Mouse (Mus musculus) MEL (cell line): ENCODE measurements around the gene Negr1. TPM values are rescaled to one million over a fixed set of nuclear protein-coding genes. Genes with fewer than 3 reads are reported as not detected.

Experiments
- DNase-seq: peaks from one replicate; pipeline ENCODE4 v3.0.0; 2011; ENCODE audit warnings: low read depth, low spot score
- H3K27ac ChIP-seq: 2 replicates; pipeline ENCODE4 v1.5.1; 2012; ENCODE audit warnings: low read depth, mild to moderate bottlenecking, control low read depth, low read length, moderate library complexity; ENCODE audit not compliant: control insufficient read depth
- H3K27me3 ChIP-seq, 2 experiments: fragments of 150-350 bp in 1 of 2; sonication (generic) in 1 of 2; 2 replicates each; pipeline ENCODE4 v1.6.1; 2012; ENCODE audit warnings: low read length in 2 of 2, mild to moderate bottlenecking in 2 of 2, improper control_type of control experiment in 1 of 2, moderate library complexity in 1 of 2; ENCODE audit not compliant: insufficient read depth in 2 of 2, control insufficient read depth in 1 of 2
- H3K36me3 ChIP-seq, 2 experiments: 2 replicates each; pipeline ENCODE4 v1.6.1; 2012 to 2014; ENCODE audit warnings: low read length in 2 of 2, improper control_type of control experiment in 1 of 2, inconsistent platforms in 1 of 2, mild to moderate bottlenecking in 1 of 2; ENCODE audit not compliant: insufficient read depth in 2 of 2, control insufficient read depth in 1 of 2
- H3K4me1 ChIP-seq, 2 experiments: fragments of 150-350 bp in 1 of 2; sonication (generic) in 1 of 2; 2 replicates each; pipeline ENCODE4 v1.6.1; 2012; ENCODE audit warnings: low read length in 2 of 2, improper control_type of control experiment in 1 of 2, mild to moderate bottlenecking in 1 of 2; ENCODE audit not compliant: insufficient read depth in 2 of 2, control insufficient read depth in 1 of 2
- H3K4me3 ChIP-seq, 2 experiments: fragments of 150-350 bp in 1 of 2; sonication (generic) in 1 of 2; 2 replicates each; pipeline ENCODE4 v1.5.1; 2012; ENCODE audit warnings: low read depth in 2 of 2, low read length in 2 of 2, mild to moderate bottlenecking in 2 of 2, moderate library complexity in 2 of 2, control low read depth in 1 of 2, improper control_type of control experiment in 1 of 2; ENCODE audit not compliant: control insufficient read depth in 1 of 2, insufficient read depth in 1 of 2
- H3K79me2 ChIP-seq: 2 replicates; pipeline ENCODE4 v1.6.1; 2012; ENCODE audit warnings: mild to moderate bottlenecking, low read length, moderate library complexity; ENCODE audit not compliant: control insufficient read depth, poor library complexity, insufficient read depth
- H3K9ac ChIP-seq: 2 replicates; pipeline ENCODE4 v1.6.1; 2012; ENCODE audit warnings: low read depth, mild to moderate bottlenecking, control low read depth, low read length, moderate library complexity; ENCODE audit not compliant: control insufficient read depth, poor library complexity, severe bottlenecking
- H3K9me3 ChIP-seq: fragments of 150-350 bp; sonication (generic); replicated peaks from 2 replicates; pipeline ENCODE4 v1.6.1; 2012; ENCODE audit warnings: mild to moderate bottlenecking, low read length, improper control_type of control experiment, moderate library complexity; ENCODE audit not compliant: insufficient read depth
- CHD2 ChIP-seq: IDR thresholded peaks from 2 replicates; pipeline ENCODE4 v1.6.1; 2011; ENCODE audit warnings: low read length, improper control_type of control experiment
- ELF1 ChIP-seq: IDR thresholded peaks from 2 replicates; pipeline ENCODE4 v1.6.1; 2014; ENCODE audit warnings: low read depth, mild to moderate bottlenecking, inconsistent platforms, low read length, improper control_type of control experiment, moderate library complexity
- ETS1 ChIP-seq: IDR thresholded peaks from 2 replicates; pipeline ENCODE4 v1.6.1; 2012; ENCODE audit warnings: low read depth, mild to moderate bottlenecking, inconsistent platforms, low read length, improper control_type of control experiment, moderate library complexity
- GABPA ChIP-seq: IDR thresholded peaks from 2 replicates; pipeline ENCODE4 v1.6.1; 2012; ENCODE audit warnings: low read depth, mild to moderate bottlenecking, inconsistent platforms, low read length, improper control_type of control experiment, moderate library complexity
- HCFC1 ChIP-seq: IDR thresholded peaks from 2 replicates; pipeline ENCODE4 v1.6.1; 2012; ENCODE audit warnings: low read depth, mild to moderate bottlenecking, inconsistent platforms, low read length, improper control_type of control experiment, moderate library complexity
- MAFK ChIP-seq: IDR thresholded peaks from 2 replicates; pipeline ENCODE4 v1.6.1; 2011; ENCODE audit warnings: low read depth, mild to moderate bottlenecking, low read length, improper control_type of control experiment, borderline replicate concordance
- MEF2A ChIP-seq: IDR thresholded peaks from 2 replicates; pipeline ENCODE4 v1.6.1; 2014; ENCODE audit warnings: low read depth, mild to moderate bottlenecking, inconsistent platforms, low read length, improper control_type of control experiment; ENCODE audit not compliant: poor library complexity, insufficient replicate concordance, severe bottlenecking; ENCODE audit errors: extremely low read depth
- MYC ChIP-seq: IDR thresholded peaks from 2 replicates; pipeline ENCODE4 v1.6.1; 2011; ENCODE audit warnings: low read depth, mild to moderate bottlenecking, low read length, improper control_type of control experiment, moderate library complexity
- NRF1 ChIP-seq: IDR thresholded peaks from 2 replicates; pipeline ENCODE4 v1.6.1; 2014; ENCODE audit warnings: low read depth, mild to moderate bottlenecking, inconsistent platforms, low read length, improper control_type of control experiment, moderate library complexity; ENCODE audit not compliant: poor library complexity, insufficient read depth, severe bottlenecking
- POLR2A ChIP-seq, 2 experiments: IDR thresholded peaks; 2 replicates each; pipeline ENCODE4 v1.6.1; 2011 to 2012; ENCODE audit warnings: low read length in 2 of 2, mild to moderate bottlenecking in 2 of 2, control low read depth in 1 of 2, improper control_type of control experiment in 1 of 2, low read depth in 1 of 2, moderate library complexity in 1 of 2; ENCODE audit not compliant: control insufficient read depth in 1 of 2, insufficient read depth in 1 of 2, poor library complexity in 1 of 2
- POLR2AphosphoS2 ChIP-seq: IDR thresholded peaks from 2 replicates; pipeline ENCODE4 v1.6.1; 2011; ENCODE audit warnings: low read length, improper control_type of control experiment
- RAD21 ChIP-seq: IDR thresholded peaks from 2 replicates; pipeline ENCODE4 v1.6.1; 2011; ENCODE audit warnings: mild to moderate bottlenecking, low read depth, low read length, improper control_type of control experiment
- TBP ChIP-seq: IDR thresholded peaks from 2 replicates; pipeline ENCODE4 v1.8.0; 2011; ENCODE audit warnings: low read depth, low read length, improper control_type of control experiment
- TCF12 ChIP-seq: IDR thresholded peaks from 2 replicates; pipeline ENCODE4 v1.6.1; 2014; ENCODE audit warnings: low read depth, mild to moderate bottlenecking, inconsistent platforms, low read length, improper control_type of control experiment, moderate library complexity
- USF1 ChIP-seq: IDR thresholded peaks from 2 replicates; pipeline ENCODE4 v1.6.1; 2014; ENCODE audit warnings: low read depth, mild to moderate bottlenecking, inconsistent platforms, low read length, improper control_type of control experiment, moderate library complexity
- USF2 ChIP-seq, 2 experiments: IDR thresholded peaks; 2 replicates each; pipeline ENCODE4 v1.6.1; 2011 to 2012; ENCODE audit warnings: improper control_type of control experiment in 2 of 2, low read length in 2 of 2, borderline replicate concordance in 1 of 2, inconsistent platforms in 1 of 2, low read depth in 1 of 2, mild to moderate bottlenecking in 1 of 2; ENCODE audit not compliant: insufficient read depth in 1 of 2
- ZC3H11A ChIP-seq: IDR thresholded peaks from 2 replicates; pipeline ENCODE4 v1.6.1; 2012; ENCODE audit warnings: low read depth, mild to moderate bottlenecking, inconsistent platforms, low read length, improper control_type of control experiment
- ZMIZ1 ChIP-seq: IDR thresholded peaks from 2 replicates; pipeline ENCODE4 v1.6.1; 2012; ENCODE audit warnings: low read depth, mild to moderate bottlenecking, inconsistent platforms, low read length, improper control_type of control experiment, moderate library complexity
- ZNF384 ChIP-seq: IDR thresholded peaks from 2 replicates; pipeline ENCODE4 v1.6.1; 2012; ENCODE audit warnings: low read depth, mild to moderate bottlenecking, inconsistent platforms, low read length, improper control_type of control experiment
- polyA plus RNA-seq, 2 experiments: library from polyadenylated mRNA; stranded (reverse) in 1 of 2; unstranded in 1 of 2; fragments of >175 nt in 1 of 2; fragments of >200 nt in 1 of 2; gene quantifications; 2 replicates each; pipeline versions ENCODE4 v1.2.1 to v1.2.4; 2012; ENCODE audit warnings: low replicate concordance in 2 of 2, low read depth in 1 of 2; ENCODE audit not compliant: insufficient read length in 2 of 2, insufficient read depth in 1 of 2, missing spikeins in 1 of 2
- total RNA-seq: library from RNA; depleted of rRNA; stranded (reverse); fragments of 300-350 nt; gene quantifications from 2 replicates; pipeline ENCODE4 v1.2.3, GENCODE M21; 2012

The Negr1 gene
- total and polyA plus RNA-seq, 3 experiments = not detected

DNA sequence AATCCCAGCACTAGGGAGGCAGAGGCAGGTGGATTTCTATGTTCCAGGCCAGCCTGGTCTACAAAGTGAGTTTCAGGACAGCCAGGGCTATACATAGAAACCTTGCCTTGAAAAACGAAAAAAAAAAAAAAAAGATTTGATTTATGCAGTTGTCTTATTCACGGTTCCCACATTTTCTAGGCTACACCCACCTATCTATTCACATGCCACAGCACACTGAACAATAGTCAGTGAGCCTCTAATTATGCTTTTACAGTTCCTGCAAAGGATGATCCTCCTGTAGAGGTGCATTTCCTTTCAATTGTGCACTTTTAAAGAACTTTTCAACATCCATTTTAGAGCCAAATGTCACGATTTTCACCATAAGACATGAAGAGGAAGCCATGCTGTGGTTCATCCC, 177.9 kb downstream of the Negr1 start:
- H3K4me1 ChIP-seq = no peaks in the 10 kb centered on the region
- TF ChIP-seq ZC3H11A (no peak), TBP (no peak), MEF2A (no peak), CHD2 (no peak), ETS1 (no peak), RAD21 (no peak), NRF1 (no peak), MYC (no peak), POLR2A (IDR thresholded peaks at IDR 0.05; ENCODE audit: control insufficient read depth in 1 of 2, insufficient read depth in 1 of 2, low read depth in 1 of 2, low read length in 2 of 2, poor library complexity in 1 of 2) (no peak), HCFC1 (no peak)
- TF ChIP-seq, all 39 proteins: peak for 0
- H3K79me2 ChIP-seq = no peaks in the 10 kb centered on the region
- no peak for DNase-seq
- H3K27me3 ChIP-seq = no peaks in the 10 kb centered on the region
- no peaks in the 10 kb centered on the region for H3K36me3 ChIP-seq
- no peak overlapping the region for H3K27ac ChIP-seq
- H3K4me3 ChIP-seq = no peak overlapping the region
- no peak overlapping the region for H3K9ac ChIP-seq
- H3K9me3 ChIP-seq = no peaks in the 10 kb centered on the region

GRCm38 (mm10) chr3:156743266-156743665, 181.7 kb downstream of the Negr1 start:
- no peaks in the 10 kb centered on the region for H3K27me3 ChIP-seq
- H3K9me3 ChIP-seq = no peaks in the 10 kb centered on the region
- H3K4me1 ChIP-seq = no peaks in the 10 kb centered on the region
- H3K36me3 ChIP-seq = no peaks in the 10 kb centered on the region
- no peaks in the 10 kb centered on the region for H3K79me2 ChIP-seq
- H3K4me3 ChIP-seq = no peak overlapping the region
- no peak overlapping the region for H3K27ac ChIP-seq
- TF ChIP-seq USF2 (IDR thresholded peaks at IDR 0.05; ENCODE audit: borderline replicate concordance in 1 of 2, insufficient read depth in 1 of 2, low read depth in 1 of 2, low read length in 2 of 2) = no peak
- no peak for TF ChIP-seq TCF12
- no peak for TF ChIP-seq TBP
- no peak for TF ChIP-seq USF1
- no peak for TF ChIP-seq ELF1
- TF ChIP-seq MYC = no peak
- TF ChIP-seq ZNF384 = no peak
- no peak for TF ChIP-seq MAFK
- TF ChIP-seq CHD2 = no peak
- no peak for TF ChIP-seq ZMIZ1
- no peak for TF ChIP-seq GABPA
- no peak for TF ChIP-seq POLR2AphosphoS2
- TF ChIP-seq, all 39 proteins: peak for 0
- no peak overlapping the region for H3K9ac ChIP-seq
- DNase-seq = no peak
